Mouse (Mus musculus): ENCODE measurements at regions not wholly inside any gene's neighbourhood (a gene's known extent, or its start where the extent isn't known, plus 50 kb on each side); places are given as distances from the start of the nearest gene placed in this dataset.

- no peaks in the 10 kb centered on the region for H3K4me1 ChIP-seq (ENCODE audit: control insufficient read depth, insufficient read depth, low read length)
- no peaks in the 10 kb centered on the region for H3K27me3 ChIP-seq (ENCODE audit: control insufficient read depth, insufficient read depth, low read length, poor library complexity, severe bottlenecking)
- no peaks in the 10 kb centered on the region for H3K9me3 ChIP-seq (replicated peaks; ENCODE audit: control insufficient read depth, insufficient read depth, low read length, poor library complexity, severe bottlenecking)
- H3K9ac ChIP-seq (ENCODE audit: low read depth, poor library complexity, severe bottlenecking), result no peak overlapping the region
- no peaks in the 10 kb centered on the region for H3K36me3 ChIP-seq (ENCODE audit: control insufficient read depth, insufficient read depth, low read length, poor library complexity, severe bottlenecking)
- no peak overlapping the region for H3K4me3 ChIP-seq (ENCODE audit: low read depth, low read length)
- H3K27ac ChIP-seq (ENCODE audit: insufficient read depth, low read length), result no peak overlapping the region
- TF ChIP-seq POLR2A (IDR thresholded peaks at IDR 0.05; ENCODE audit: insufficient read depth, low read length) (no peak), EP300 (IDR thresholded peaks at IDR 0.05; ENCODE audit: insufficient read depth, low read depth, low read length) (no peak), CTCF (IDR thresholded peaks at IDR 0.05; ENCODE audit: low read depth, low read length) (no peak)
These were observed 257.4 kb upstream of the Kazn start for GRCm38 (mm10) chr4:142496605-142497004.

- Histone ChIP-seq H3K27me3 (ENCODE audit: control insufficient read depth, insufficient read depth, low read length, poor library complexity, severe bottlenecking) (no peaks in the 10 kb centered on the region), H3K27ac (ENCODE audit: insufficient read depth, low read length) (no peak overlapping the region), H3K4me3 (ENCODE audit: low read depth, low read length) (no peak overlapping the region), H3K9me3 (replicated peaks; ENCODE audit: control insufficient read depth, insufficient read depth, low read length, poor library complexity, severe bottlenecking) (no peaks in the 10 kb centered on the region), H3K4me1 (ENCODE audit: control insufficient read depth, insufficient read depth, low read length) (no peaks in the 10 kb centered on the region), H3K36me3 (ENCODE audit: control insufficient read depth, insufficient read depth, low read length, poor library complexity, severe bottlenecking) (no peaks in the 10 kb centered on the region), H3K9ac (ENCODE audit: low read depth, poor library complexity, severe bottlenecking) (no peak overlapping the region)
- TF ChIP-seq POLR2A (IDR thresholded peaks at IDR 0.05; ENCODE audit: insufficient read depth, low read length) (no peak), CTCF (IDR thresholded peaks at IDR 0.05; ENCODE audit: low read depth, low read length) (no peak), EP300 (IDR thresholded peaks at IDR 0.05; ENCODE audit: insufficient read depth, low read depth, low read length) (no peak)
These were observed 253.8 kb upstream of the Kazn start for GRCm38 (mm10) chr4:142492926-142493492.

GRCm38 (mm10) chr4:142485784-142486423, 246.7 kb upstream of the Kazn start:
- Histone ChIP-seq H3K27ac (ENCODE audit: insufficient read depth, low read length) (no peak overlapping the region), H3K27me3 (ENCODE audit: control insufficient read depth, insufficient read depth, low read length, poor library complexity, severe bottlenecking) (no peaks in the 10 kb centered on the region), H3K4me3 (ENCODE audit: low read depth, low read length) (no peak overlapping the region), H3K4me1 (ENCODE audit: control insufficient read depth, insufficient read depth, low read length) (no peaks in the 10 kb centered on the region), H3K9me3 (replicated peaks; ENCODE audit: control insufficient read depth, insufficient read depth, low read length, poor library complexity, severe bottlenecking) (no peaks in the 10 kb centered on the region), H3K9ac (ENCODE audit: low read depth, poor library complexity, severe bottlenecking) (no peak overlapping the region), H3K36me3 (ENCODE audit: control insufficient read depth, insufficient read depth, low read length, poor library complexity, severe bottlenecking) (no peaks in the 10 kb centered on the region)
- TF ChIP-seq EP300 (IDR thresholded peaks at IDR 0.05; ENCODE audit: insufficient read depth, low read depth, low read length) (no peak), POLR2A (IDR thresholded peaks at IDR 0.05; ENCODE audit: insufficient read depth, low read length) (no peak), CTCF (IDR thresholded peaks at IDR 0.05; ENCODE audit: low read depth, low read length) (no peak)

GRCm38 (mm10) chr4:142475632-142476031, 236.4 kb upstream of the Kazn start:
- Histone ChIP-seq H3K27ac (ENCODE audit: insufficient read depth, low read length) (no peak overlapping the region), H3K9me3 (replicated peaks; ENCODE audit: control insufficient read depth, insufficient read depth, low read length, poor library complexity, severe bottlenecking) (no peaks in the 10 kb centered on the region), H3K4me3 (ENCODE audit: low read depth, low read length) (no peak overlapping the region), H3K36me3 (ENCODE audit: control insufficient read depth, insufficient read depth, low read length, poor library complexity, severe bottlenecking) (no peaks in the 10 kb centered on the region), H3K27me3 (ENCODE audit: control insufficient read depth, insufficient read depth, low read length, poor library complexity, severe bottlenecking) (no peaks in the 10 kb centered on the region; the same call in 1 of the 2 replicates), H3K4me1 (ENCODE audit: control insufficient read depth, insufficient read depth, low read length) (no peaks in the 10 kb centered on the region), H3K9ac (ENCODE audit: low read depth, poor library complexity, severe bottlenecking) (no peak overlapping the region)
- TF ChIP-seq CTCF (IDR thresholded peaks at IDR 0.05; ENCODE audit: low read depth, low read length), result no peak
- no peak for TF ChIP-seq POLR2A (IDR thresholded peaks at IDR 0.05; ENCODE audit: insufficient read depth, low read length)
- no peak for TF ChIP-seq EP300 (IDR thresholded peaks at IDR 0.05; ENCODE audit: insufficient read depth, low read depth, low read length)

- no peak for TF ChIP-seq EP300 (IDR thresholded peaks at IDR 0.05; ENCODE audit: insufficient read depth, low read depth, low read length)
- no peak for TF ChIP-seq CTCF (IDR thresholded peaks at IDR 0.05; ENCODE audit: low read depth, low read length)
- Histone ChIP-seq H3K36me3 (ENCODE audit: control insufficient read depth, insufficient read depth, low read length, poor library complexity, severe bottlenecking) (no peaks in the 10 kb centered on the region), H3K4me3 (ENCODE audit: low read depth, low read length) (no peak overlapping the region)
These were observed 235.4 kb upstream of the Kazn start for GRCm38 (mm10) chr4:142474626-142475025.

GRCm38 (mm10) chr4:142474018-142474417, 234.8 kb upstream of the Kazn start:
- no peaks in the 10 kb centered on the region for H3K4me1 ChIP-seq (ENCODE audit: control insufficient read depth, insufficient read depth, low read length)
- H3K4me3 ChIP-seq (ENCODE audit: low read depth, low read length), result no peak overlapping the region
- no peaks in the 10 kb centered on the region for H3K9me3 ChIP-seq (replicated peaks; ENCODE audit: control insufficient read depth, insufficient read depth, low read length, poor library complexity, severe bottlenecking)
- no peaks in the 10 kb centered on the region for H3K36me3 ChIP-seq (ENCODE audit: control insufficient read depth, insufficient read depth, low read length, poor library complexity, severe bottlenecking)
- H3K27me3 ChIP-seq (ENCODE audit: control insufficient read depth, insufficient read depth, low read length, poor library complexity, severe bottlenecking), result no peaks in the 10 kb centered on the region; the same call in 1 of the 2 replicates
- no peak overlapping the region for H3K9ac ChIP-seq (ENCODE audit: low read depth, poor library complexity, severe bottlenecking)
- H3K27ac ChIP-seq (ENCODE audit: insufficient read depth, low read length), result no peak overlapping the region
- TF ChIP-seq EP300 (IDR thresholded peaks at IDR 0.05; ENCODE audit: insufficient read depth, low read depth, low read length) (no peak), POLR2A (IDR thresholded peaks at IDR 0.05; ENCODE audit: insufficient read depth, low read length) (no peak), CTCF (IDR thresholded peaks at IDR 0.05; ENCODE audit: low read depth, low read length) (no peak)

More at GRCm38 (mm10) chr4:142474626-142475025, 235.4 kb upstream of the Kazn start:
- H3K9me3 ChIP-seq (replicated peaks; ENCODE audit: control insufficient read depth, insufficient read depth, low read length, poor library complexity, severe bottlenecking), result no peaks in the 10 kb centered on the region
- no peaks in the 10 kb centered on the region for H3K4me1 ChIP-seq (ENCODE audit: control insufficient read depth, insufficient read depth, low read length)
- no peak overlapping the region for H3K9ac ChIP-seq (ENCODE audit: low read depth, poor library complexity, severe bottlenecking)
- no peak overlapping the region for H3K27ac ChIP-seq (ENCODE audit: insufficient read depth, low read length)
- no peaks in the 10 kb centered on the region; the same call in 1 of the 2 replicates for H3K27me3 ChIP-seq (ENCODE audit: control insufficient read depth, insufficient read depth, low read length, poor library complexity, severe bottlenecking)
